Mouse (Mus musculus) kidney, adult 9 months (tissue): ENCODE measurements at regions not wholly inside any gene's neighbourhood (a gene's known extent, or its start where the extent isn't known, plus 50 kb on each side); places are given as distances from the start of the nearest gene placed in this dataset.
A peak's percentile ranks its signal among the peaks of the same experiment; 100 is the strongest.

Experiments
- DNase-seq: peaks from one replicate; pipeline ENCODE4 v3.0.0; 2022

- DNase-seq = no peak
These were observed 70.0 kb upstream of the Igfbp7 start for GRCm38 (mm10) chr5:77477794-77478193.

- DNase-seq = no peak
These were observed 66.2 kb upstream of the Igfbp7 start for GRCm38 (mm10) chr5:77473896-77474486.

- DNase-seq = peak; percentile 27
These were observed 61.5 kb upstream of the Igfbp7 start for GRCm38 (mm10) chr5:77469236-77469766.

GRCm38 (mm10) chr5:77468467-77468866 lies 60.6 kb upstream of the Igfbp7 start:
- peak; percentile 89 for DNase-seq

- peak; percentile 81 for DNase-seq
These were observed 57.2 kb upstream of the Igfbp7 start for GRCm38 (mm10) chr5:77464851-77465548.

- peak; percentile 96 for DNase-seq
These were observed 52.3 kb upstream of the Igfbp7 start for GRCm38 (mm10) chr5:77459896-77460717.
